Mouse (Mus musculus): ENCODE results near the gene Zkscan1.

- TF ChIP-seq POLR2A (IDR thresholded peaks at IDR 0.05; ENCODE audit: borderline replicate concordance, extremely low read depth, insufficient read depth, insufficient read length, poor library complexity, severe bottlenecking), result no peak
- no peak for TF ChIP-seq CTCF (IDR thresholded peaks at IDR 0.05; ENCODE audit: borderline replicate concordance, extremely low read depth, insufficient read depth, insufficient read length)
These were observed 52.4 kb downstream of the Zkscan1 start for GRCm38 (mm10) chr5:138137257-138137656.

Measured in brain, embryonic 14.5 days (tissue).